Mouse (Mus musculus) intestine, embryonic 15.5 days (tissue): ENCODE data around the gene Dcun1d3. TPM values are rescaled to one million over a fixed set of nuclear protein-coding genes. Genes with fewer than 3 reads are reported as not detected.

Source experiments
- ATAC-seq: fragments of 200-750 bp; cut with Nextera tagmentation; 2 replicates; pipeline ENCODE4 v1.8.0; 2017; ENCODE audit warnings: moderate TSS enrichment, moderate library complexity
- H3K27ac ChIP-seq: fragments of 300-500 bp; sonication (generic); 2 replicates; pipeline ENCODE4 v1.5.1; 2015; ENCODE audit warnings: mild to moderate bottlenecking, inconsistent platforms
- H3K27me3 ChIP-seq: fragments of 300-500 bp; sonication (generic); replicated peaks from 2 replicates; pipeline ENCODE4 v1.6.1; 2015; ENCODE audit warnings: inconsistent platforms
- H3K36me3 ChIP-seq: fragments of 300-500 bp; sonication (generic); 2 replicates; pipeline ENCODE4 v1.6.1; 2015; ENCODE audit warnings: inconsistent platforms
- H3K4me1 ChIP-seq: fragments of 300-500 bp; sonication (generic); replicated peaks from 2 replicates; pipeline ENCODE4 v1.6.1; 2015; ENCODE audit warnings: inconsistent platforms
- H3K4me2 ChIP-seq: fragments of 300-500 bp; sonication (generic); replicated peaks from 2 replicates; pipeline ENCODE4 v1.6.1; 2015; ENCODE audit warnings: mild to moderate bottlenecking, inconsistent platforms
- H3K4me3 ChIP-seq: fragments of 300-500 bp; sonication (generic); replicated peaks from 2 replicates; pipeline ENCODE4 v1.5.1; 2015; ENCODE audit warnings: inconsistent platforms
- H3K9ac ChIP-seq: fragments of 300-500 bp; sonication (generic); 2 replicates; pipeline ENCODE4 v1.6.1; 2015; ENCODE audit warnings: inconsistent platforms
- H3K9me3 ChIP-seq: fragments of 300-500 bp; sonication (generic); 2 replicates; pipeline ENCODE4 v1.6.1; 2016; ENCODE audit warnings: inconsistent platforms
- WGBS: fragments of 180-500 bp; shearing (Covaris S2); methylation state at CpG from one replicate; pipeline ENCODE4 v1.1.7; 2015; 5-methylcytosine and 5-hydroxymethylcytosine counted together
- polyA plus RNA-seq: library from polyadenylated mRNA; unstranded; fragments of >200 nt; fragmentation: Nextera tagmentation; extraction: Ambion mirVana; gene quantifications from 2 replicates; pipeline ENCODE4 v1.2.1, GENCODE M21; 2015

The Dcun1d3 gene
- polyA plus RNA-seq, 1 experiment from 2014 or later, result 10.6 TPM

DNA sequence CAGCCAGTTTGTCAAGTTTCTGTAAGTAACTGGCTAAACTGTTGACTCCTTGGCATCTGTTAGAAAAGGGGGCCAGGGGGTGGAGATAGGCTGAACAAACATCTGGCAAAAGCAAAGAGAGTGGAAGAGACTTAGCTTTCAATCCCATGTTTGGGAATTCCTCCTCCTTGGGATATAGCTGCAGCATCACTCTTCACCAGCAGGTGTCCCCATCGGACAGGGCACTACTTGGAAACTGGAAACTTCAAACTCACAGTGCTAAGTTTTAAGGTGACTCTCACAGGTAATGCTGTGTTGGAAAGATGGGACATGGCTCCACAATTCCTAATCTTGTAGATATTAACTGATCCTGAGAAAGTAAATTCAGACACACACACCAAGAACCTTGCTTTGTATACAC, 47.0 kb downstream of the Dcun1d3 start:
- no peak overlapping the region for H3K4me2 ChIP-seq
- peak; percentile 61; the same call in 1 of the 2 replicates for ATAC-seq
- no peak overlapping the region for H3K4me3 ChIP-seq
- WGBS, result 0% methylated on average over 1 of the region's 1 CpGs
- H3K4me1 ChIP-seq, result no peaks in the 10 kb centered on the region
- H3K9me3 ChIP-seq, result no peaks in the 10 kb centered on the region
- no peak overlapping the region for H3K27ac ChIP-seq
- H3K36me3 ChIP-seq, result no peaks in the 10 kb centered on the region
- H3K9ac ChIP-seq, result no peak overlapping the region
- H3K27me3 ChIP-seq, result no peaks in the 10 kb centered on the region

DNA sequence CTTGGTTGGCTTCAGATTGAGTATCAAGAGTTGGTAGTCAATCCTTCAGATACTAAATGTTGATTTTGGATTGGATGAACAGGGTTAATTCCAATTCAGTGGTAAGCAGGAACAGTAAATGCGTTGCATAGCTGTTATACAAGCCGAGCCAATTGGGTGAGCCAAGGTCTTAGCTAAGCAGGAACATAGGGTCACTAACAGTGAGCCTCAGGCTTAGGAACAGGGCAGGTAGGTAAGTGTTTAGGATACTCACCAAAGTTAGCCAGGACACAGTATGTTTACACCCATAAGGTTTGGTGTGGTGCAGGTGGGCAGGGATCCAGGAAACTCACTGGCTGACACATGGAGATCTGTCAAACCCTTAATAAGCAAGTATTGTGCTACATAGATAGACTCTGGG, 48.7 kb downstream of the Dcun1d3 start:
- no peak overlapping the region for H3K4me3 ChIP-seq
- no peak overlapping the region for H3K27ac ChIP-seq
- H3K27me3 ChIP-seq, result no peaks in the 10 kb centered on the region
- H3K9me3 ChIP-seq, result no peaks in the 10 kb centered on the region
- no peak for ATAC-seq
- no peaks in the 10 kb centered on the region for H3K4me1 ChIP-seq
- H3K36me3 ChIP-seq, result no peaks in the 10 kb centered on the region
- H3K4me2 ChIP-seq, result no peak overlapping the region
- H3K9ac ChIP-seq, result no peak overlapping the region
- WGBS, result 85% methylated on average over 2 of the region's 2 CpGs

DNA sequence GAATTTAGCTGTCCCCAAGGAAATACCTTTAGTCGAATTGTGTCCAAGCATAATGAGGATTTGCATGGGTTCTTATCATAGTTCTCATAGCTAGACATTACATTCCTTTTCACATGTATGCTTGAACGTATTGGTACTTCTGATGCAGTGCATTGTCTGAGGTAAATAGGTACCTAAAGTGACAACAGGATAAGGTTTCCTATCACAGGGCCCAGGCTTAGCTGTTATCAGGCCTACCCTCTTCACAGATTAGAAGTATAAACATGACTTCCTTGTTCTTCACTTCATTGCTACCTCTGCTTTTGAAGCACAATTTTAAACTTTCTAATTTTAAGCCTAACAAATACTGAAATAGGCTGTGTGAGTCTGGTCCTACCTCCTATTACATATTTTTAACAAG, 50.6 kb downstream of the Dcun1d3 start:
- no peak for ATAC-seq
- no peaks in the 10 kb centered on the region for H3K27me3 ChIP-seq
- 77% methylated on average over 2 of the region's 2 CpGs for WGBS
- H3K27ac ChIP-seq, result no peak overlapping the region
- H3K4me3 ChIP-seq, result no peak overlapping the region
- no peaks in the 10 kb centered on the region for H3K9me3 ChIP-seq
- H3K4me2 ChIP-seq, result no peak overlapping the region
- H3K36me3 ChIP-seq, result no peaks in the 10 kb centered on the region
- H3K9ac ChIP-seq, result no peak overlapping the region
- no peaks in the 10 kb centered on the region for H3K4me1 ChIP-seq

DNA sequence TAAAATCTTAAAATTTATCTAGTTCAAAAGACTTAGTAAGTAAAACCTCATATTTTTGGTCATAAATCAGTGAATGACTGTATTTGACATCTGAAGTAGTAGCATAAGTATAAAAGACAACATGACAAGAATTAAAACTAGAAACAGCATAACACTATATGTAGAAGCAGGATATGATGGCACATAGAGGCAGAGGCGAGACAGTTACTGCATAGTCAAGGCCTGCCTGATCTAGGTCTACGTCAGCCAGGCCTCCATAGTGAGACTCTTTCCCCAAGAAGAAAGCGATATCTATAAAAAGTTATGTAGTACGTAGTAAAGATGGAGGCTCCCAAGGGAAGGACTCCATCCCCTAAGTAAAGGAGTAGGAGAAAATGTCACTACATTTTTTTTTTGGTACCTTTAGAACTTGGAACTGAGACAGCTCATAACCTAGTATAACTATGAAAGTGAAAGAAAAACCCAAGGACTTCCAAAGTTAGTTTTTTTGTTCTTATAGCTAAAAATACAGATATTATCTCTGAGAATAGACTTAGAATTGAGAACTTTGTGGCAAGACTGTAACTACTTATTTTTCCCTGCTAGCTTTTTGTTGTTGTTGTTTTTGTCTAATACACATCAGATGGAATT, 54.2 kb downstream of the Dcun1d3 start:
- no peak overlapping the region for H3K9ac ChIP-seq
- no peak for ATAC-seq
- H3K36me3 ChIP-seq, result no peaks in the 10 kb centered on the region
- 91% methylated on average over 4 of the region's 4 CpGs for WGBS
- H3K27ac ChIP-seq, result no peak overlapping the region
- no peak overlapping the region for H3K4me3 ChIP-seq
- no peaks in the 10 kb centered on the region for H3K27me3 ChIP-seq
- no peak overlapping the region for H3K4me2 ChIP-seq
- no peaks in the 10 kb centered on the region for H3K9me3 ChIP-seq
- no peaks in the 10 kb centered on the region for H3K4me1 ChIP-seq

DNA sequence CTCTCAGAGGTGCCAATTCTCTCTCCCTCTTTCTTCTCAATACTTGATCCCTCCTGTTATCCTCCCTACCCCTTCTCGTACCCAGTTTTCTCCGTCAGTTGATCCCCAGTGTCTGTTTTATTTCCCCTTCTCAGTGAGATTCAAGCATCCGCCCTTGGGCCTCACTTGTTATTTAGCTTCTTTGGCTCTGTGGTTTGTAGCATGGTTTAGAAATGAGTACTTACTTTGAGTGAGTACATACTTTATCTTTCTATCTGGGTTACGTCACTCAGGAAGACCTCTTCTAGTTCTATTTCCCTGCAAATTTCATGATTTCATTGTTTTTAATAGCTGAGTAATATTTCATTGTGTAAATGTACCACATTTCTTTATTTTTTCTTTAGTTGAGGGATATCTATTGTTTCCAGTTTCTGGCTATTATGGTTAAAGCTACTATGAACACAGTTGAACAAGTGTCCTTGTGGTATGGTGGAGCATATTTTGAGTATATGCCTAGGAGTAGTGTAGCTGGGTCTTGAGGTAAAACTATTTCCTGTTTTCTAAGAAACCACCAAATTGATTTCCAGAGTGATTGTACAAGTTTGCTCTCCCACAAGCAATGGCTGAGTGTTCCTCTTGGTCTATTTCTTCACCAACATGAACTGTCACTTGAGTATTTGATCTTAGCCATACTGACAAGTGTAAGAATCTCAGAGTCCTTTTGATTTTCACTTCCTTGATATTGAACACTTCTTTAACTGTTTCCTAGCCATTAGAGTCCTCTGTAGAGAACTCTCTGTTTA, 59.9 kb downstream of the Dcun1d3 start:
- no peak overlapping the region for H3K27ac ChIP-seq
- ATAC-seq, result no peak
- no peaks in the 10 kb centered on the region for H3K9me3 ChIP-seq
- H3K4me3 ChIP-seq, result no peak overlapping the region
- H3K4me2 ChIP-seq, result no peak overlapping the region
- no peaks in the 10 kb centered on the region for H3K27me3 ChIP-seq
- H3K4me1 ChIP-seq, result no peaks in the 10 kb centered on the region
- H3K36me3 ChIP-seq, result no peaks in the 10 kb centered on the region
- whole genome bisulfite sequencing, result 92% methylated on average over 4 of the region's 4 CpGs
- no peak overlapping the region for H3K9ac ChIP-seq

DNA sequence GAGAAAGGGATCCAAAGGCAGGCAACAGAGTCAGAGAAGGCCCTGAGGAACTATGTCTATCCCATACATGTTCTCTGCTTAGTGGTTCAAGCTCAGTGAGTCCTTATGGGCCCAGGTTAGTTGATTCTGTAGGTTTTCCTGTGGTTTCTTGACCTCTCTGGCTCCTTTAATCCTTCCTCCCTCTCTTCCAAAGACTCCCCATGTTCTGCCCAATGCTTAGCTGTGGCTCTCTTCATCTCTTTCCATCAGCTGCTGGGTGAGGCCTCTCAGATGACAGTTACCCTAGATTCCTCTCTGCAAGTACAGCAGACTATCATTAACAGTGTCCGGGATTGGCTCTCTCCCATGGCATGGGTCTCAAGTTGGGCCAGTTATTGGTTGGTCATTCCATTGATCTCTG, 60.7 kb downstream of the Dcun1d3 start:
- Histone ChIP-seq H3K4me2 (no peak overlapping the region), H3K27me3 (no peaks in the 10 kb centered on the region), H3K4me3 (no peak overlapping the region), H3K36me3 (no peaks in the 10 kb centered on the region), H3K4me1 (no peaks in the 10 kb centered on the region), H3K9me3 (no peaks in the 10 kb centered on the region), H3K9ac (no peak overlapping the region), H3K27ac (no peak overlapping the region)
- no peak for ATAC-seq
- WGBS, result 97% methylated on average over 1 of the region's 1 CpGs

DNA sequence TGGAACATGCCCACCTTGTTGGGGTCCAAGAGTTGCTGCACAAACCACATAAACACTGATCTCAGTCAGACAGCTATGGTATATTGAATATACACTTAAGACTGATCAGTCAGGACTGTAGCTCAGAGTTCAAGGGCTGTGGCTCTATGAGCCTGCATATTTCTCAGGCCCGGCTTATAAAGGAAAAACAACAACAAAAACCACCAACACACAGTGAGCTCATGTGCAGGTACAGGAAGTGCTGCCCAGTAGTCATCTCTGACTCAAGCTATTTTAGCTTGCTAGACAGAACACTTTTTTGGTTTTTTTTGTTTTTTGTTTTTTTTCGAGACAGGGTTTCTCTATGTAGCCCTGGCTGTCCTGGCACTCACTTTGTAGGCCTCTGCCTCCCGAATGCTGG, 87.4 kb downstream of the Dcun1d3 start:
- no peak for ATAC-seq

DNA sequence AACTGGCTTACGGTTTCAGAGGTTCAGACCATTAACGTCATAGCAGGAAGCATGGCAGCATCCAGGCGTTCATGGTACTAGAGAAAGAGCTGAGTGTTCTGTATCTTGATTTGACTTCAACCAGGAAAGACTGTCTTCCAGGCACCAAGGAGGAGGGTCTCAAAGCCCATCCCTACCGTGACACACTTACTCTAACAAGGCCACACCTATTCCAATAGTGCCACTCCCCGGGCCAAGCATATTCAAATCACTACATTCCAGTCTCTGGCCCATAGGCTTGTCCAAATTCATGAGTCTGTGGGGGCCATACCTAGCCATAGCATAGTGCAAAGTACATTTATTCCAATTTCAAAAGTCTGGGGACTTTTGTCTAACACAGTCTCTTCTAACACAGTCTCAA, 88.7 kb downstream of the Dcun1d3 start:
- peaks cover 3% of the 10 kb centered on the region; the same call in 1 of the 2 replicates for H3K36me3 ChIP-seq
- no peak overlapping the region for H3K9ac ChIP-seq
- no peak overlapping the region for H3K4me3 ChIP-seq
- no peak overlapping the region for H3K4me2 ChIP-seq
- no peaks in the 10 kb centered on the region for H3K4me1 ChIP-seq
- no peak for ATAC-seq
- H3K27me3 ChIP-seq, result no peaks in the 10 kb centered on the region
- 95% methylated on average over 5 of the region's 5 CpGs for WGBS
- no peak overlapping the region for H3K27ac ChIP-seq
- no peaks in the 10 kb centered on the region for H3K9me3 ChIP-seq

More for the DNA sequence above, 87.4 kb downstream of the Dcun1d3 start:
- Histone ChIP-seq H3K4me3 (no peak overlapping the region), H3K9me3 (no peaks in the 10 kb centered on the region), H3K4me2 (no peak overlapping the region), H3K27me3 (no peaks in the 10 kb centered on the region), H3K36me3 (peaks cover 3% of the 10 kb centered on the region; the same call in 1 of the 2 replicates), H3K9ac (no peak overlapping the region), H3K4me1 (no peaks in the 10 kb centered on the region), H3K27ac (no peak overlapping the region)
- 89% methylated on average over 3 of the region's 3 CpGs for WGBS

Other genes with a start within 250 kb of the Dcun1d3 start
- not detected in 2 replicates for gene Acsm4, start 206.3 kb downstream of the Dcun1d3 start, polyA plus RNA-seq
- gene Thumpd1, start 175.5 kb downstream of the Dcun1d3 start, polyA plus RNA-seq, result 61.9 and 62.9 TPM in 2 replicates
- 9.1 and 9.2 TPM in 2 replicates for gene Acsm3, start 135.4 kb downstream of the Dcun1d3 start, polyA plus RNA-seq
- gene Rexo5, start 102.3 kb downstream of the Dcun1d3 start, polyA plus RNA-seq, result 17.7 and 19.6 TPM in 2 replicates
- 16.0 and 18.8 TPM in 2 replicates for gene Eri2, start 102.2 kb downstream of the Dcun1d3 start, polyA plus RNA-seq
- gene Lyrm1, start 437 bp downstream of the Dcun1d3 start, polyA plus RNA-seq, result 8.1 and 9.5 TPM in 2 replicates
- gene Dnah3, start 199.0 kb upstream of the Dcun1d3 start, polyA plus RNA-seq, result not detected in 2 replicates
- gene Tmem159, start 206.1 kb upstream of the Dcun1d3 start, polyA plus RNA-seq, result 27.7 and 28.5 TPM in 2 replicates
- gene Zp2, start 249.0 kb upstream of the Dcun1d3 start, polyA plus RNA-seq, result 0.11 TPM in 1 of 2 replicates, not detected in the other